Mouse (Mus musculus) 416B (cell line): ENCODE results near the gene Fam149b.

Experiments used
- DNase-seq: peaks from one replicate; pipeline ENCODE4 v3.0.0; 2011; ENCODE audit warnings: low read depth

Fam149b gene

DNA sequence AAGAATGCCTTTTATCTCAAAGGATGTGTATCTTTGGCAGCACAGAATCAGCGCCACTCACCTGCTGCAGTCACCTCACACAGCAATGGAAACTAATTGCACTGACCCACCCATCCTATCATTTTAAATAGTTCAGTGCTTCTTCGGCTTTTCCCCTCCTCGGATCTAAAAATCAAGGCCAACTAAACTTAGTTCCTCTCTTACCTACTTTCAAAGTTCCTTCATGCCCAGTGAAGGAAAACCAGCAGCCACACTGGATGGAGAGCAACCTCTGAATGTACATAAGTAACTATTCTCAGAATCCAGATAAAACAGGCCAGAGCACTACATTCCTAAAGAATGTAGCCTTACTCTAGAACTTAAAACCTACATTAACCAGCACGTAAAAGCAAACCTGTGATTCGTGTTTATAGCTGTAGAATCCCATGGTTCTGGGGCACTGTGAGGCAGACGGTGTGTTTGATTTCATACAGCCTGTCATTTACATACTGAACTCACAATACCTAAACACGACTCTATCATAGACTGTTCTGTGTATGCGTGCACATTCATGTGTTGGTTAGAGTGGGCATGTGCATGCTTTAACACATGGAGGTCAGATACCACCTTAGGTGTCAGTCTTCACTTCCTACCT is 41.6 kb downstream of the Fam149b start:
- DNase-seq = no peak

DNA sequence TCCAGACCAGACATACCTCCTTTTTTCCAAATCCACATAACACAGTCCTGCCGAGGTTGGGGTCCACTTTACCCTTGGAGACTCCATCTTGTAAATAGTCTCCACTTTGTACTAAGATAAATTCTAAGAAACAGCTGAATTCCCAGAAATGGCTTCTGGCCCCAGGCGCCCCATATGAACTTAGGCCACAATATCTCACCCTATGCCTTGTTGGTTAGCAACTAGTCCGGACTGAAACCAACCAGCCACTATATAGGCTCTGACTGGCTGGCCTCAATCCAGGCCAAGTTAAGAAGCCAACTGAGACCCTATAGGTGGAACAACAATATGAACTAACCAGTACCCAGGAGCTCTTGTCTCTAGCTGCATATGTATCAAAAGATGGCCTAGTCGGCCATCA is 44.4 kb downstream of the Fam149b start:
- peak; percentile 48 for DNase-seq

DNA sequence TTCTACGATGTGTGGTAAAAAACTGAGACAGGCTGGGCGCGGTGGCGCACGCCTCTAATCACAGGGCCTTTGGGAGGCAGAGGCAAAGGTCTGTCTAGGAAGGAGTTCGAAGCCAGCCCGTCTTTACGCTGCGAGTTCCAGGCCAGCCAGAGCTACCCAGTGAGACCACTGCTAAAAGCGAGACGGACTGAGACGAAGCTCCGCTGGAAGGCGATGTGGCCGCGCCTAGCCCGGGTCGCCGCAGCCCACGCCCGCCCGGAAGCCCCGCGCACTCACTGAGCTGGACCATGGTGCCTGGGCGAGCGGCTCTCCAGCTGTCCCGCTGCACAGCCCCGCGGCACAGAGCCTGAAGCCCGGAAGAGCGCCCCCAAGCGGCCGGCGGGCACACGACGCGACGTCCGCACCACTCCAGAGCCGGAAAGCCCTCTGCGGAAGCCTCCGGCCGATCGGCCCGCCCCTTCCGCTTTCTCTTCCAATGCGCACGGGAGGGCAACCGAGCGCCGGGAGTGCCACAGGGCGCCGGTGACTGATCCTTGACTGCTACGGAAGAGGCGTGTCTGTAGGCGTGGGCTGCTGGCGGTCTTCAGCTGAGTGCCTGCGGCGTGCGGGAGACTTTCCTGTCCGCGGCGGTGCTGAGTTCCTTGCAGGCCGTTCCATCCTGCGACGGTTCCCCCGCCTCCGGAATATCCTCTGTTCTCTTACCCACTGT is 45.4 kb downstream of the Fam149b start, which contains the start of gene Mrps16:
TSS of gene Mrps16 (minus strand) at position 430 of the 709 bp plus-strand sequence.
- DNase-seq = peak; percentile 97

DNA sequence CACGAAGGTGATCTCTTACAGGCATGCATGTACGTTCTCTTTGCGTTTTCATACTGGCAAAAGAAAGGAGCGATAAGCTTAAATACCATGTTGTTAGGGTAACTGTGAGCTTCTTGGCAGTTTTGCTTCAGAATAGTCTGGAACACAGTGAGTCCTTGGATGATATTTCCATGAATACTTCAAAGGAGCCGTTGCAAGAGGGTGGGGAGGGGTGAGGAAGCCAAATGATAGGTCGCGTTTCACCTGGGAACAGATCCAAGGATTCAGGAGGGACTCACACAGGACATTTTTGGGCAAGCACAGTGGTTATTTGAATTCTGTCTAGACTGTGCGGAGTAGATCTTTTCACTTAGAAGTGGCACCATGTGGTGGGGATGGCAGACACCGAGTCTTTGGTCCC is 49.3 kb downstream of the Fam149b start:
- no peak for DNase-seq

DNA sequence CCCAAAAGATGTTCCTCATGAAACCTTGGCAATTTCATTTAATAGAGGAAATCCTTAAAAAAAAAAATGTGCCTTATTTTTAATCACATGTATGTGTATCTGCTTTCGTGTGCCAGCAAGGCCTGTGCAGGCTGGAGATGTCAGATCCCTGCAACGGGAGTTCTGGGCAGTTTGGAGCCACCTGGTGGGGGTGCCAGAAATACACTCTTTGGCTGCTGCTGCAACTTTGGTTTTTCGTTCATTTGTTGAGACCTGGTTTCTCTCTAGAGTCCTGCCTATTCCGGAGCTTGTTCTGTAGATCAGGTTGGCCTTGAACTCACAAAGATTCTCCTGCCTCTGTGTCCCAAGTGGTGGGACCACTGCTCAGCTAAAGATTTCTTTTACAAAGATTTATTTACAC is 50.9 kb downstream of the Fam149b start:
- peak; percentile 67 for DNase-seq

DNA sequence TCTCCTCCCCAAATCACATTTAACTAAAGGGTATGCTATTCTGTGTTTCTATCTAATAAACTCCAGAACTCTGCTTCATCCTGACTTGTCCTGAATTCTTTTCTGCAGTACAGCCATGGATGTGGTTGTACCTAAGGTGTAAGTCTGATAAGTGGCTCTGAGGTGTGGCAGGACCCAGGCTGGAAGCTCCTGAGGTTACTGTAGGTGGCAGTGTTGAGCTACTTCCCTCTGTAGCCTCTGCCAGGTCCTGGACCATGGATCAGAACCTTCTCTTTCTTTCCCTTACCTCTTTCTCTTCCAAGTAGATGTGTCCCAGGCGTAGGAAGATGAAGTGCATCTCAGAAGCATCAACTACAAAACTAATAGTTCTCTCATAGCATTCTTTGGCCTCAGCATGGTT is 52.1 kb downstream of the Fam149b start:
- peak; percentile 72 for DNase-seq

DNA sequence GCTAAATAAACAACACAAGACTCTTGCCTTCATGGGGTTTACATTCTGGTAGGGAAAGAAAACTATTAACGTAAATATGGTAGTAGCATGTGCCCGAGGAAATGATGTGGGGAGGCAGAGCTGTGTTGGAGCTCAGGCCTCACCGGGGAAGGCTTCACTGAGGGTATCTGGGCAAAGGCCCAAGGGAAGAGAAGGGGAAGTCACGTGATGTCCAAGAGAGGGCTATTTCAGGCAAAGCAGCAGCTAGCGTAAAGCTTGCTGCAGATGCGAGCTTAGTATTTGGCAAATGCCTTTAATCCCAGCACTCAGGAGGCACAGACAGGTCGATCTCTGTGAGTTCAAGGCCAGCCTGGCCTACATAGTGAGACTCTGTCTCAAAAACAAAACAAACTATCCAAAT is 74.3 kb downstream of the Fam149b start:
- DNase-seq = peak; percentile 87

DNA sequence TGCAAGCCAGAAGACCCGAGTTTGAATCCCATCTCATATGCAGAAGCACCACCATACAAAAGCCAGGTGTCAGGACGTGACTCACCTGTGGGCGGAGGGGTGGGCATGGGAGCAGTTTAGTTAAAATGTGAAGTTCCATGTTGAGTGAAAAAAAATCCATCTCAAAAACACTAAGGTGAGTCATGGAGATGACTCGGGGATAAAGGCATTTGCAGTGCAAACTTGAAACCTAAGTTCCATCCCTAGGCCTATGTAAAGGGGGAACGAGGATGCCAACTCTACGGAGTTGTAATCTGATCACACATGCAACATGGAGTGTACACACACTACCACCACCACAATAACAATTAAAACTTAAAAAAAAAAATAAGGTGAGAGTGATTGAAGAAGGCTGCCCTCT is 75.1 kb downstream of the Fam149b start:
- DNase-seq = peak; percentile 18

DNA sequence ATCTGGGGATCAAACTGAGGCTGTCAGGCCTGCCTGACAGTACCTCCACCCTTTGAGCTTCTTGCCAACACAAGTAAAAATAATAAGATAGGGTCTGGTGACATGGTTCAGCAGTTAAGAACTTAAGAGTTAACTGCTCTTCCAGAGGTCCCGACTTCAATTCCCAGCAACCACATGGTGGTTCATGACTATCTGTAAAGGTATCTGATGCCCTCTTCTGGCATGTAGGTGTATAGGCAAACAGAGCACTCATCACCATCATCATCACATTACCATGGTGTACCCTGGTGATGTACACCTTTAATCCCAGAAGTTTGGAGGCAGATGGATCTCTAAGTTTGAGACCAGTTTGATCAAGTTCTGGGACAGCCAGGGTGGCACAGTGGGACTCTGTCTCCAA is 80.6 kb downstream of the Fam149b start:
- peak; percentile 46 for DNase-seq

DNA sequence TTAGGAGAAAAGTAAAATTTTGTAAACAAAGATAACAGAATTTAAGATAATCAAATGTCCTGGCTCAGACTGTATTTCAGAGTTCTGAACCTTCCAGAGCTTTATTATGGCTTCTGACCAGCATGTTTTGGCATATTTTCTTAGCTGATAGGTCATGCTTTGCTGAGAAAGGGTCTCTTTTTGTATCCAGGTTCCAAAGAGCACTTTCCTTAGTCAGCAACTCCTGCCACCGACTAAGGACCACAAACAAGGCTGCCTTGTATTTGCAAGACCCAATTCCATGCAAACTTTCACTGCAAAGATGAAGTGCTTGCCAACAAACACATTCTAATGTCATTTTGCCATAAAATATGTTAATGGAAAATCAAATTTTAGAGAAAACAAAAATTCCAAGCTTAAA is 81.9 kb downstream of the Fam149b start:
- DNase-seq = no peak

DNA sequence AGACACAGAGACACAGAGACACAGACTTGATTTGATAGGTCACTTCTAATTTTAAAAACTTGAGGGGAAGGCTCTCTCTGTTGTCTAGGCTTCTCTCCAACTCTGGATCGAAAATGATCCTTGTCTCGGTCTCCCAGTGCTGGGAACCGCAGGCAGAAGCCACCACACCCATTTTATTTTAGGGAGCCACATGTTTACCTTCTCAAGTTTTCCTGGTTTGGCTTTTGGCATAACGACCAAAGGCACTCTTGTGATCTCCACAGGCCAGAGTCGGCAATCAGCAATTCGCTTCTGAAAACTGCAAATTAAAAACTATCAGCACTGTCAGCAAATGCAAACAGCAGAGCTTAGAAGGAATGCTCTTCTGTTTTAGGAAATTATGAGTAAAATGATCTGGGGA is 83.8 kb downstream of the Fam149b start:
- DNase-seq = no peak

DNA sequence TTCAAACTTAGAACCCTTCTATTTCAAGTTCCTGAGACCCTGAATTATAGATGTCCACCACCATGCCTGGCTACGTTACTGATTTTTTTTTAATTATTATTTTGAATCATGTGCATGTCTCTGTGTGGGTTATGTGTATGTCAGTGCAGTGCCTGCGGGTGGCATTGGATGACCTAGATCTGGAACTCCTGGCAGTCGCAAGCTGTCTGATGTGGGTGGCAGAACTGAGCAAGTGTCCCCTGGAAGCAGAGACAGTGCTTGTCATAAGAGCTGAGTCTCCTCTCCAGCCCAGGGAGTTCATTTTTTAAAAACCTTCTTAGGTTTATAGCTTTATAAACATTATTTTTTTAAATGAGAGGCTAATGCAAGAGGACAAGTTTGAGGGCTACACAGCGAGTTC is 84.5 kb downstream of the Fam149b start:
- no peak for DNase-seq
